Mouse (Mus musculus): ENCODE data around the gene Spire2.

DNA sequence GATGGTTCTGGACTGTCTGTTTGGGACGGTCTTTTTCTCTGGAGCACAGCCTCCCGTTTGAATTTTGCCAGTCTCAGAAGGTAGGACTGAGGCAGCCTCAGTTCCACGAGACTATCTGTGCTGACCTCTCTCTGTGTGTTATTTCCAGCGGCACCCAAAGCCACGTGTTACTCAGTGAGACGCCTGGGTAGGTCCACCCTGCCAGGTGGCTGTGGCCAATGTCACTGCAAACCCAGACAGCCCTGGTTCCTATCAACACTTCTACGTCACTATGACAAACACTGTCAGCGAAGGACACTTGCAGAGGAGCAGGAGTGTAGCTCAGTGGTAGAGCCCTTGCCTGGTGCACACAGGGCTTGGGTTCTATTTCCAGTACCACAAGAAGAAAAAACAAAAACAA is 40.8 kb upstream of the Spire2 start:
- TF ChIP-seq CTCF (IDR thresholded peaks at IDR 0.05; ENCODE audit: extremely low read depth, insufficient read depth, insufficient read length, insufficient replicate concordance) (no peak), POLR2A (IDR thresholded peaks at IDR 0.05; ENCODE audit: low read depth, low read length) (no peak)

Measured in spleen, adult 2 months (tissue).